Mouse (Mus musculus) liver, embryonic 11.5 days (tissue): Measurements from ENCODE around the gene Ippk. TPM values are rescaled to one million over a fixed set of nuclear protein-coding genes. Genes with fewer than 3 reads are reported as not detected.

ENCODE experiments used
- polyA plus RNA-seq: library from polyadenylated mRNA; unstranded; fragments of >200 nt; fragmentation: Nextera tagmentation; extraction: Ambion mirVana; gene quantifications from 2 replicates; pipeline ENCODE4 v1.2.1, GENCODE M21; 2014

Ippk gene
- polyA plus RNA-seq, 1 experiment from 2014 or later, result 19.0 TPM

Other genes starting within 250 kb of the Ippk start
- gene Ninj1, start 233.8 kb upstream of the Ippk start, polyA plus RNA-seq, result 54.2 and 59.8 TPM in 2 replicates
- gene Card19, start 205.2 kb upstream of the Ippk start, polyA plus RNA-seq, result 23.1 and 26.2 TPM in 2 replicates
- gene Susd3, start 172.5 kb upstream of the Ippk start, polyA plus RNA-seq, result 4.4 and 5.2 TPM in 2 replicates
- 0.74 and 0.92 TPM in 2 replicates for gene Fgd3, start 100.9 kb upstream of the Ippk start, polyA plus RNA-seq
- 22.6 TPM in 2 replicates for gene Bicd2, start 79.7 kb upstream of the Ippk start, polyA plus RNA-seq
- 1.2 and 1.7 TPM in 2 replicates for gene Tes3-ps, start 72.1 kb downstream of the Ippk start, polyA plus RNA-seq
- 0.44 and 0.56 TPM in 2 replicates for gene Ecm2, start 83.6 kb downstream of the Ippk start, polyA plus RNA-seq
- gene Aspn, start 123.2 kb downstream of the Ippk start, polyA plus RNA-seq, result 0.27 and 0.45 TPM in 2 replicates
- 0.74 and 1.1 TPM in 2 replicates for gene Omd, start 161.2 kb downstream of the Ippk start, polyA plus RNA-seq
- gene Ogn, start 186.8 kb downstream of the Ippk start, polyA plus RNA-seq, result 1.2 and 2.2 TPM in 2 replicates
- gene Cenpp, start 231.5 kb downstream of the Ippk start, polyA plus RNA-seq, result 38.5 and 43.4 TPM in 2 replicates
- gene Nol8, start 231.8 kb downstream of the Ippk start, polyA plus RNA-seq, result 22.6 and 23.6 TPM in 2 replicates